Mouse (Mus musculus): ENCODE measurements around the gene Rsf1. TPM values are rescaled to one million over a fixed set of nuclear protein-coding genes. Genes with fewer than 3 reads are reported as not detected.

Rsf1 gene
- polyA plus RNA-seq, 1 experiment from 2014 or later, result 14.8 TPM

DNA sequence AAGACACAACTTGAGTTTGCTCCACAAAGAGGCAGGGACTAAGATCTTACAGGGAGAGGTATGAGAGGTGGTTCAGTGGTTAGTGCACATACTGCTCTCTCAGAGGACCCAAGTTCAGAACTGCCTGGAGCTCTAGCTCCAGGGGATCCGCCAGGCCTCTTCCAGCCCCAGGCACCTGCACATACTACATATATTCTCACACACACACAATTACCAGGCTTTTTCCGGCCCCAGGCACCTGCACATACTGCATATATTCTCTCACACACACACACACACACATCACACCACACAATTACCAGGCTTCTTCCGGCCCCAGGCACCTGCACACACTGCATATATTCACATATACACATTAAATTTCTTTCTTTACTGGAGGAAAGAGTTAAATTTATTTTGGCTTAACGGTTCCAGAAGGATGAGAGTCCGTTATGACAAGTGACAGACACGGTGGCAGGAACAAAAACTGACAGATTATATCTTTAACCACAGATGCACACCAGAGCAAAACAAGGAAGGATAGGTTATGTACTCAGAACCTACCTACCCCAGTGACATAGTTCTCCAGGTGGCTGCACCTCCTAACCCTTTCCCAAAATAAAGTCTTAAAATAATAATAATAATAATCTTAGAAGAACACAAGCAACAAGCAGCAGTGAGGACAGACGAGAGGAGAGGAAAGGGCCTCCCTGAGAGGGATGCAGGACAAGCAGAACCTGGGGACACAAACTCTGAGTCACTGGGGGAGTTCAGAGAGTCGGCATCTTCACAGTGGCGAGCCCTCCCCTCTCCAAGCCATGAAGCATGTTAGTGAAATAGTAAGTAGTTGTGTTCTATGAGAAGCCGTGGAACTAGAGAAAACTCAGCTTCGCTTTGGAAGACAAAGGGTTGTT lies 144.2 kb downstream of the Rsf1 start:
- no peaks in the 10 kb centered on the region for H3K4me1 ChIP-seq (ENCODE audit: control insufficient read depth in 2 of 2, insufficient read depth in 2 of 2, low read length in 2 of 2)
- no peak overlapping the region for H3K27ac ChIP-seq (replicated peaks in 1 of 2; ENCODE audit: control insufficient read depth in 1 of 2, insufficient read depth in 1 of 2, low read depth in 2 of 2, low read length in 2 of 2)
- no peaks in the 10 kb centered on the region for H3K27me3 ChIP-seq (ENCODE audit: control insufficient read depth, insufficient read depth, low read length)
- no peaks in the 10 kb centered on the region for H3K9me3 ChIP-seq (ENCODE audit: control insufficient read depth, low read length)
- no peak overlapping the region for H3K9ac ChIP-seq (ENCODE audit: low read length)
- 83% methylated on average over 11 of the region's 11 CpGs for WGBS
- H3K36me3 ChIP-seq (ENCODE audit: control insufficient read depth, insufficient read depth, low read length), result peaks cover 43% of the 10 kb centered on the region
- no peak overlapping the region for H3K4me3 ChIP-seq (ENCODE audit: control insufficient read depth in 1 of 2, insufficient read depth in 1 of 2, low read depth in 1 of 2, low read length in 2 of 2)
- no peak overlapping the region for H3K4me2 ChIP-seq (ENCODE audit: low read length)
- no peak for ATAC-seq (ENCODE audit: insufficient number of reproducible peaks, insufficient read depth, low FRiP score, low read depth)

DNA sequence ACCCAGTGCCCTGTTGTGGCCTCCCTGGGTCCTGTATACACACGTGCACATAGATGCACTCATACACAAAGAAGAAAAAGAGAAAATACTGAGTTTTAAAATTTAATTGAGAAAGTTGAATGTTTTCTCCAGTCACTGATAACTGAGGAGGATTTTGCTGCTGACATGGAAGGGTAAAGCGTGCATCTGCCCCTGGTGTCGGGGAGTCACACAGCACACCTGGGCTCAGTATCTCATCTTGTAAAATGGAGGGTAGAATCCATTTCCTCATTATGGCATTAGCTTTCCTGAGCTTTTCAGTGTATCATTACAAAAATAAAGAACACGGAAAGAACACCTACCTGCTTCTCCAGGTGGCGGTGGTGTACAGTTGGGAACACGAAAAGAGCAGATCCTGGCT lies 145.7 kb downstream of the Rsf1 start:
- Histone ChIP-seq H3K4me2 (ENCODE audit: low read length) (no peak overlapping the region), H3K27me3 (ENCODE audit: control insufficient read depth, insufficient read depth, low read length) (no peaks in the 10 kb centered on the region), H3K9ac (ENCODE audit: low read length) (no peak overlapping the region), H3K4me3 (ENCODE audit: control insufficient read depth in 1 of 2, insufficient read depth in 1 of 2, low read depth in 1 of 2, low read length in 2 of 2) (no peak overlapping the region), H3K27ac (replicated peaks in 1 of 2; ENCODE audit: control insufficient read depth in 1 of 2, insufficient read depth in 1 of 2, low read depth in 2 of 2, low read length in 2 of 2) (no peak overlapping the region), H3K4me1 (ENCODE audit: control insufficient read depth in 2 of 2, insufficient read depth in 2 of 2, low read length in 2 of 2) (peaks cover 2% of the 10 kb centered on the region in 2 experiments; a peak in 1 of 4 replicates), H3K9me3 (ENCODE audit: control insufficient read depth, low read length) (no peaks in the 10 kb centered on the region), H3K36me3 (ENCODE audit: control insufficient read depth, insufficient read depth, low read length) (peaks cover 28% of the 10 kb centered on the region)
- no peak for ATAC-seq (ENCODE audit: insufficient number of reproducible peaks, insufficient read depth, low FRiP score, low read depth)
- WGBS, result 91% methylated on average over 6 of the region's 6 CpGs

DNA sequence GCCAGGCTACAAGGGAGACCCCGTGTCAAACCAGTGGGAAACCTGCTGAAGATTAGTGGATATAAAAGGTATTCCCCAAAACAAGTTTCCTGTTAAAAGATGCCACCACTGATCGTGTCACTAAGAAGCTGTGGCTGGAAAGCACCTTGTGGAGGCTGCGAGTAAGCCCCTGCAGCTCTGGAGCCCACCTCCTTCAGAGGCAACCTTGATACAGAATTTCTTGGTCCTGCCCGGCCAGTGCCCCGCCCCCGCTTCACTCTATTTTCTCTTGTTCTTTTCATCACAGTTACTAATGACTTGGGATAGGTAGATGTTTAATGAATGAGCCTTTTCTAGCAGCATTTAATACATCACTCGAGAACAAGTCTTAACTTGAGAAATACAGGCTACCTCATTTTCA lies 146.4 kb downstream of the Rsf1 start:
- Histone ChIP-seq H3K36me3 (ENCODE audit: control insufficient read depth, insufficient read depth, low read length) (peaks cover 21% of the 10 kb centered on the region), H3K27ac (replicated peaks in 1 of 2; ENCODE audit: control insufficient read depth in 1 of 2, insufficient read depth in 1 of 2, low read depth in 2 of 2, low read length in 2 of 2) (no peak overlapping the region), H3K4me1 (ENCODE audit: control insufficient read depth in 2 of 2, insufficient read depth in 2 of 2, low read length in 2 of 2) (peaks cover 3 to 4% of the 10 kb centered on the region in 2 experiments; a peak in 1 of 4 replicates), H3K27me3 (ENCODE audit: control insufficient read depth, insufficient read depth, low read length) (no peaks in the 10 kb centered on the region), H3K4me2 (ENCODE audit: low read length) (no peak overlapping the region), H3K4me3 (ENCODE audit: control insufficient read depth in 1 of 2, insufficient read depth in 1 of 2, low read depth in 1 of 2, low read length in 2 of 2) (no peak overlapping the region), H3K9me3 (ENCODE audit: control insufficient read depth, low read length) (no peaks in the 10 kb centered on the region), H3K9ac (ENCODE audit: low read length) (no peak overlapping the region)
- 82% methylated on average over 7 of the region's 7 CpGs for WGBS
- ATAC-seq (ENCODE audit: insufficient number of reproducible peaks, insufficient read depth, low FRiP score, low read depth), result no peak

DNA sequence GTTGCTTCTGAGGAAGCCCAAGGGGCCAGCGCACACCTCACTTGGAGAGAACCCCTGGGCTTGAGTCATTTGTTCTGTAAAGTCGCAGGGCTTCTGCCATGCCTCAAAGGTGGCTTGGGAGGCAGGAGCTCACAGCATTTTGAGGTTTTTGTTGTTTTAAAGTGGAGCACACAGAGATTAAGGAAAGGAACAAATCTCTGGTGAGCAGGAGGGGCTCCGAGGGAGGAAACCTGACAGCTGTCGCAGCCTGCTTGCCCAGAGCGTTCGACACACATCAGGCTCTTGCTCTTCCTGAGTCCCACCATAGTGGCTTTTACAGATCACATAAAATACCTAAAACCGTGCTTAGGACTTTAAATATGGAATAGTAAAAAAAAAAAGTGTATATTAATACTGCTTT lies 147.1 kb downstream of the Rsf1 start:
- no peak overlapping the region for H3K4me3 ChIP-seq (ENCODE audit: control insufficient read depth in 1 of 2, insufficient read depth in 1 of 2, low read depth in 1 of 2, low read length in 2 of 2)
- peaks cover 3 to 4% of the 10 kb centered on the region in 2 experiments; a peak in 1 of 4 replicates for H3K4me1 ChIP-seq (ENCODE audit: control insufficient read depth in 2 of 2, insufficient read depth in 2 of 2, low read length in 2 of 2)
- no peak for ATAC-seq (ENCODE audit: insufficient number of reproducible peaks, insufficient read depth, low FRiP score, low read depth)
- no peaks in the 10 kb centered on the region for H3K27me3 ChIP-seq (ENCODE audit: control insufficient read depth, insufficient read depth, low read length)
- 70% methylated on average over 7 of the region's 7 CpGs for WGBS
- no peaks in the 10 kb centered on the region for H3K9me3 ChIP-seq (ENCODE audit: control insufficient read depth, low read length)
- H3K4me2 ChIP-seq (ENCODE audit: low read length), result no peak overlapping the region
- H3K36me3 ChIP-seq (ENCODE audit: control insufficient read depth, insufficient read depth, low read length), result peaks cover 18% of the 10 kb centered on the region
- H3K9ac ChIP-seq (ENCODE audit: low read length), result no peak overlapping the region
- H3K27ac ChIP-seq (replicated peaks in 1 of 2; ENCODE audit: control insufficient read depth in 1 of 2, insufficient read depth in 1 of 2, low read depth in 2 of 2, low read length in 2 of 2), result no peak overlapping the region

DNA sequence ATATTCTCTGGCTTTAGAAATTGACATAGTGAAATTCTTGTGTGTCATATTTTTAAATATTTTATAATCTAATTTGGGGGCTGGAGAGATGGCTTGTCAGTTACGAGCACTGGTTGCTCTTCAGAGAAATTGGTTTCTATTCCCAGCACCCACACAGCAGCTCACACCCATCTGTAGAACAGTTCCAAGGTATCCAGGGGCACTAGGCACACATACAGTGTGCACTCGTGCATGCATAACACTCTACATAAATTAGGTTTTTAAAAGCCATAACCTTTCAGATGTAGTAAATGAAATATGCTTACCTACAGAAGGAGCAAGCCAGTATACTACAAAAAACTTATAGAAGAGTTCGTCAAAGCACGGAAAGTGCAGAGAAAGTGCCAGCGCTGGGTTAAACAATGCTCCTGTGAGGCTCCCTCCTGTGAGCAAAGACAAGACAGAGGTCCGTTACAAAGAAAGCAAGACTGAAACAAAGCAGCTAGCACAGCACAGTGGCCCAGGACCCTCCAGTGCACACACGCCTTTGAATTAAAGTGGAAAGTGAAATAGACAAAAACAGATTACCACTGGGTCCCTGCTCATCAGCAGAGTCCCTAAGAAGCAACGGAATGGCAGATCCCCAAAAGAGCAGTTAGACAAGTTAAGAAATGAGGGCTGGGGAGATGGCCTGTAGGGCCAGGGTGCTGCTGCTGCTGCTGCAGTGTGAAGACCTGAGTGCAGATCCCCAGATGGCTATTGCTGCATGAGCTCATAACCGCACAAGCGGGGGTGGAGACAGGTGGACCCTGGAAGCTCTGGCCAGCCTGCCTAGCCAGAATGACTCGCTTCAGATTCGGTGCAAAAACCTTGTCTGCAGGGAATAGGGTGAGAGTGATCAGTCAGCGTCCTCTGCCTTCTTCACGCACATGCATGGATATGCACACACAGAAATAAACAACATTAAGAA lies 149.3 kb downstream of the Rsf1 start:
- peaks cover 6% of the 10 kb centered on the region for H3K36me3 ChIP-seq (ENCODE audit: control insufficient read depth, insufficient read depth, low read length)
- 77% methylated on average over 14 of the region's 14 CpGs for WGBS

DNA sequence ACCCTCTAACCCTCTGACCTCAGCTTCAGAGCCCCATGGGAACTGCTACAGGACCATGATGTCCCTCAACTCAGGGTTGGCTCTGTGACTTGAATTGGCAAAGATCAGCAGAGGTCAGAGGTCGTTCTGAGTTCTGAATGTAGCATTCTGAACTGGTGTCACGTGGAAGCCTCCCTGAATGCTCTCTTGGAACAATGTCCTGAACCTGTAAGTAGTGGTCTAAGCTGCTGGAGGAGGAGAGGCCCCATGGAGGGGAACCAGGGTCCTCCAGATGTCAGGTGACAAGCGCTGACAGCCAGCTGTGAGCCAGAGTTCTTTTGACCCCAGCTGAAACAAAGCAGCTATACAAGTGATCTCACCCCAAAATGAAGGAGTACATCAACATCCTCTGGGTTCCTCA lies 150.7 kb downstream of the Rsf1 start:
- H3K27me3 ChIP-seq (ENCODE audit: control insufficient read depth, insufficient read depth, low read length), result no peaks in the 10 kb centered on the region
- peaks cover 3 to 4% of the 10 kb centered on the region in 2 experiments; a peak in 1 of 4 replicates for H3K4me1 ChIP-seq (ENCODE audit: control insufficient read depth in 2 of 2, insufficient read depth in 2 of 2, low read length in 2 of 2)
- peaks cover 6% of the 10 kb centered on the region for H3K36me3 ChIP-seq (ENCODE audit: control insufficient read depth, insufficient read depth, low read length)
- H3K9me3 ChIP-seq (ENCODE audit: control insufficient read depth, low read length), result no peaks in the 10 kb centered on the region
- H3K4me3 ChIP-seq (ENCODE audit: control insufficient read depth in 1 of 2, insufficient read depth in 1 of 2, low read depth in 1 of 2, low read length in 2 of 2), result no peak overlapping the region
- no peak overlapping the region for H3K4me2 ChIP-seq (ENCODE audit: low read length)
- ATAC-seq (ENCODE audit: insufficient number of reproducible peaks, insufficient read depth, low FRiP score, low read depth), result no peak
- WGBS, result 63% methylated on average over 3 of the region's 3 CpGs
- no peak overlapping the region for H3K27ac ChIP-seq (replicated peaks in 1 of 2; ENCODE audit: control insufficient read depth in 1 of 2, insufficient read depth in 1 of 2, low read depth in 2 of 2, low read length in 2 of 2)
- H3K9ac ChIP-seq (ENCODE audit: low read length), result no peak overlapping the region

More for the DNA sequence above, 149.3 kb downstream of the Rsf1 start:
- Histone ChIP-seq H3K9me3 (ENCODE audit: control insufficient read depth, low read length) (no peaks in the 10 kb centered on the region), H3K4me2 (ENCODE audit: low read length) (no peak overlapping the region), H3K27me3 (ENCODE audit: control insufficient read depth, insufficient read depth, low read length) (no peaks in the 10 kb centered on the region), H3K4me3 (ENCODE audit: control insufficient read depth in 1 of 2, insufficient read depth in 1 of 2, low read depth in 1 of 2, low read length in 2 of 2) (no peak overlapping the region), H3K27ac (replicated peaks in 1 of 2; ENCODE audit: control insufficient read depth in 1 of 2, insufficient read depth in 1 of 2, low read depth in 2 of 2, low read length in 2 of 2) (no peak overlapping the region), H3K4me1 (ENCODE audit: control insufficient read depth in 2 of 2, insufficient read depth in 2 of 2, low read length in 2 of 2) (peaks cover 3 to 4% of the 10 kb centered on the region in 2 experiments; a peak in 1 of 4 replicates), H3K9ac (ENCODE audit: low read length) (no peak overlapping the region)
- no peak for ATAC-seq (ENCODE audit: insufficient number of reproducible peaks, insufficient read depth, low FRiP score, low read depth)

DNA sequence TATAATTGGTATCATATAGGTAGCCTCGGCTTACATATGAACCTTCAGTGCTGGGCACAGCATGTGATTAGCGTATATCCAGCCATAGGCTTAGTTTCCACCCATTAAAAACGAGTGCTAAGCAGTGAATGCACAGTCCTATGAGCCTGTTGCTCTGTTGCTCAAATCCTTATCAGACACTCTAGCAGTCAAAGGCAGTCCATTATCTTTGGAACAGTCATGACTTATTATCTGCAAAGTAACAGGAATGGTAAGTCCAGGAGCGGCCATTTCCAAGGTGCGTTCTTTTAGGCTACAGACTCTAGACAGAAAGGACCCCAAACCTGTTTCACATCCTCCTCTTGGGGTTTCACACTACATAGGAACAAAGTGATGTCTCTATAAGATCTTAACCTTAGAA lies 153.9 kb downstream of the Rsf1 start:
- no peak for ATAC-seq (ENCODE audit: insufficient number of reproducible peaks, insufficient read depth, low FRiP score, low read depth)
- Histone ChIP-seq H3K27ac (replicated peaks in 1 of 2; ENCODE audit: control insufficient read depth in 1 of 2, insufficient read depth in 1 of 2, low read depth in 2 of 2, low read length in 2 of 2) (no peak overlapping the region), H3K36me3 (ENCODE audit: control insufficient read depth, insufficient read depth, low read length) (no peaks in the 10 kb centered on the region), H3K9ac (ENCODE audit: low read length) (no peak overlapping the region), H3K4me2 (ENCODE audit: low read length) (no peak overlapping the region), H3K4me3 (ENCODE audit: control insufficient read depth in 1 of 2, insufficient read depth in 1 of 2, low read depth in 1 of 2, low read length in 2 of 2) (no peak overlapping the region), H3K4me1 (ENCODE audit: control insufficient read depth in 2 of 2, insufficient read depth in 2 of 2, low read length in 2 of 2) (peaks cover 8 to 9% of the 10 kb centered on the region in 2 experiments; a peak in 1 of 4 replicates), H3K27me3 (ENCODE audit: control insufficient read depth, insufficient read depth, low read length) (peaks cover 2% of the 10 kb centered on the region; the same call in 1 of the 2 replicates), H3K9me3 (ENCODE audit: control insufficient read depth, low read length) (no peaks in the 10 kb centered on the region)
- WGBS, result 74% methylated on average over 5 of the region's 5 CpGs
